Mouse (Mus musculus) adrenal gland, adult (tissue): ENCODE measurements at regions not wholly inside any gene's neighbourhood (a gene's known extent, or its start where the extent isn't known, plus 50 kb on each side); places are given as distances from the start of the nearest gene placed in this dataset.
A peak's percentile ranks its signal among the peaks of the same experiment; 100 is the strongest.

ENCODE experiments used
- DNase-seq, 2 experiments: peaks; one replicate each; pipeline ENCODE4 v3.0.0; 2022 to 2023; ENCODE audit warnings: low spot score in 1 of 2; ENCODE audit not compliant: inconsistent age in 2 of 2

DNA sequence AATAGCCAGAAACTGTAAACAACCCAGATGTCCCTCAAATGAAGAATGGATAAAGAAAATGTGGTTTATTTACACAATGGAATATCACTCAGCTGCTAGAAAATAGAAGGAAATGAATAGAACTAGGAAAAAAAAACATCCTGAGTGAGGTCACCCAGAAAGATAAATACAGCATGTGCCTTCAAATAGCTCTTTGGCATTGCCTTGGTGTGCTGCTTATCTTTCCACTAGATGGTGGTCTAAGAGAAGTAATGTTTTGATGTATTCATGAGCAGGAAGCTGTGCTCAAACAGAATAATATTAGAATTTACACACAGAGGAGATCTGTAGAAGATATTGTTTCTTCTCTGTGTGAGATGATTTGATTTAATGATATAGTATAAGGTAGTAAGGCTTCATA lies 78.8 kb downstream of the Zfp619 start:
- no peak for DNase-seq

DNA sequence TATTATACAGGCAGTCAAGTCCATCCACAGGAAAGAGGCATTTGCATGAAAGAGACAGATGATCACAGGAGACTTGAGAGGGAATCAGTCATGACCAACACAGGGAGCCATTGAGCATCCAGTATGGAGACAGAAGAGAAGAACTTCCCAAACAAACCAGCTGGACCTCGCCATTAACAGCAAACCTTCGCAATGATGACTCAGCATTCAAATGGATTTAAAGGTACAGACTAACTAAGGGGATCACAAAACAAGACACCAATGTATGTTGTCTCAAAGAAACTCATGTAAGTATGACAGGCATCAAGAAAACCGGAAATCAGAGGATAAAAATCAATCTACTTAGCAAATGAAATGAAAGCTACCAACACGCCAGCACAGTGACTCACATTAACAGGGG lies 96.2 kb downstream of the Zfp619 start:
- DNase-seq = no peak

DNA sequence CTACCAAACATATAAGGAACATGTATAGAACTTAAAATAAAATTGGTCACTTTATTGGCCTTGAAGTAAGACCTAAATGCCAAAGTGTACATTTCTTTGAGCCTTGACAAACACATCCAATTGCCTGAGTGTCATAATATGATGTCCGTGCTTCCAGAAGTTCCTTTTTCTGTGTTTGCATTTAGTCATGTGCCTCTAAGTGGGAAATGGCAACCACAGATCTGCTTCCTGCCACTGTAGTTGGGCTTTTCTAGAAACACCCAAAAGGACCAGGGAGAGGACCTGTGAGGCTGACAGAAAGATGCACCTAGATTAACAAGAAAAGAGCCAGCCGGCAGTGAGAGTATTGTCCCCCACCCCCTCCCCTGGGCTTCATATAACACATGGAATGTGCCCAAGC lies 97.5 kb downstream of the Zfp619 start:
- DNase-seq = no peak

DNA sequence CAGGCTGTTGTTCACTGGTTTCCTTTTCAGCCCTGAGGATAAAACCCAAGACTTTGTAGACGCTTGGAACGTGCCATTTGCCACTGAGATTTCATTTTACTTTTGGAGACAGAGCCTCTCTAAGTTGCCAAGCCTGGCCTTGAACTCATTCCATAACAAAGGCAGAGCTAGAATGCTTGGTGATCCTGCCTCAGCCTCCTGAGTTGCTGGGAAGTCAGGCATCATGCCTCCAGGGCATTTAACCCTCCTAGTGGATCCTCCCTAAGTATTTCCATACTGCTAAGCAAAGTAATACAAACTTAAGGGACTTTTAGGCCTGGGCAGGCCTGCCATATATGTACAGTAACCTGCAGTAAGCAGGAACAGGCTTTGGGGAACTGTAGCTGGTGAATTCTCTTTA lies 104.2 kb downstream of the Zfp619 start:
- no peak for DNase-seq

DNA sequence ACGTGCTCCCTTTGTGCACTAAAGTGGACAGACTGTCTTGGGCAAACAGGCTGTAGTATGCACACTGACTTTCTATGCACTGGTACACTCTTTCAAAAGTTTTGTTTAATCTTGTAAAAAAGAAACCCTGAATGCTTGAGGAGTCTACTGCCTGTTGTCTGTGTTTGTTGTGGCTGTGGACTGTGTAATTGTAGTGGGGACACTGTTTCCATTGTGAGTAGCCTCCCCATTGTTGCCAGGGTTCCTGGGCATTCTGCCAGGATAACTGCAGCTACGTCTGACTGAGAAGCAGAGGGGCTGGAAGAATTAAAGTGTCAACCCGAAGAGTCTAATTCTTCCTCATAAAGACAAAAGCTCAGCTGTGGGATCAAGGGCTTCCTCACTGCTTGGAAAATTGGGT lies 115.3 kb downstream of the Zfp619 start:
- no peak for DNase-seq

DNA sequence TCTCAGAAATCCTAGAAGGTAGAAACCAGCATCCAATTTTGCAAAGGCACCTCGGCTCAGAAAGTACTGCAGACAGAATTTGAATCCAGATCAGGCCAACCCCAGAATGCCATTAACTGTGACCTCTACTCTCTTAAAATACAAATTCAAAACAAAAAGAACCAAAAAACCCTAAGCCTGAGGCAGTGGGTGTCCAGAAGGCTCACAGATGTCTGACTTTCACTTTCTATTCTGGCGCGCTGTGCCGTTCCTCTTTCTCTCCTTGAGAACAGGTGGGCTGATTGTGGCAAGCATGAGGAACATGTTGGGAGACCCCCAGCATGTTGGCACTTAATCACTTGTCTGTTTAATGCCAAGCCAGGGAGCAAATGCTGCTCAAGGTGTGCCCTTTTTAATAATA lies 124.8 kb downstream of the Zfp619 start:
- no peak for DNase-seq

DNA sequence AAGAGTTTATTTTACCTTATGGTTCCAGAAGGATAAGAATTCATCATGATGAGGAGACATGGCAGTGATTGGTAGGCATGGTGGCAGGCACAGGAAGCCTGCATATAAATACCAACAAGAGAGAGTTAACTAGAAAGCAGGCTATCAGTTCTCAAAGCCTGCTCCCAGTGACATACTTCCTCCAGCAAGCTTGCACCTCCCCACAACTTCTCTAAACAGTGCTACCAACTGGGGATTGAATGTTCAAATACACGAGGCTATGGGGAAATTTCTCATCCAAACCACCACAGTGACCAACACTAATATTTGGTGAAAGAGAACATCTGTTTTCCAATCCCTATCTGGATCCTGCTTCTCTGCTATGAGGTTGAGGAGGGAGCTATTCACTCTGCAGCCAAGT lies 125.8 kb downstream of the Zfp619 start:
- DNase-seq = no peak

DNA sequence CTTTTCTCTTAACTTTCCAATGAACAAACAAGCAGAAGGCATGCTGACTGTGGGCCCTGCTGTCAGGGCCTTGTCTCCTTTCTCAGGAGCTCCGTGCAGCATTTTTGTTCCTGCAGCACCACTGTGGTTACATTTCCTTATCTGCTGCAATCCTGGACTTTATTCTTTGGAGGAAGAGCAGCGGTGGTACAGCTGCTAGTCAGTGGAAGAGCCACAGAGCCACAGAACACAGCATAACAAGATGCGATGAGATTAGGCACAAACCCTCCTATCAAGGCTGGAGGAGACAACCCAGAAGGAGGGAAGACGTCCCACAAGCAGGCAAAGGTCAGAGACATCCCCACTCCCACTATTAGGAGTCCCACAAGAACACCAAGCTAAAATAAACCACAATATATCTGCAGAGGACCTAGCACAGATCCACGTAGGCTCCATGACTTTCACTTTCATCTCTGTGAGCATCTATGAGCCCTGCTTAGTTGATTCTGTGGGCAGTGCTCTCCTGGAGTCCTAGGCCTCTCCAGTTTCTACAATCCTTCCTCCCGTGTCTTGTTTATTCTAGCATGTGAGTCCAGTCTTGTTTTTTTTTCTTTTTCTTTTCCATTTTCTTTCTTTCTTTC lies 133.0 kb downstream of the Zfp619 start:
- DNase-seq = no peak

DNA sequence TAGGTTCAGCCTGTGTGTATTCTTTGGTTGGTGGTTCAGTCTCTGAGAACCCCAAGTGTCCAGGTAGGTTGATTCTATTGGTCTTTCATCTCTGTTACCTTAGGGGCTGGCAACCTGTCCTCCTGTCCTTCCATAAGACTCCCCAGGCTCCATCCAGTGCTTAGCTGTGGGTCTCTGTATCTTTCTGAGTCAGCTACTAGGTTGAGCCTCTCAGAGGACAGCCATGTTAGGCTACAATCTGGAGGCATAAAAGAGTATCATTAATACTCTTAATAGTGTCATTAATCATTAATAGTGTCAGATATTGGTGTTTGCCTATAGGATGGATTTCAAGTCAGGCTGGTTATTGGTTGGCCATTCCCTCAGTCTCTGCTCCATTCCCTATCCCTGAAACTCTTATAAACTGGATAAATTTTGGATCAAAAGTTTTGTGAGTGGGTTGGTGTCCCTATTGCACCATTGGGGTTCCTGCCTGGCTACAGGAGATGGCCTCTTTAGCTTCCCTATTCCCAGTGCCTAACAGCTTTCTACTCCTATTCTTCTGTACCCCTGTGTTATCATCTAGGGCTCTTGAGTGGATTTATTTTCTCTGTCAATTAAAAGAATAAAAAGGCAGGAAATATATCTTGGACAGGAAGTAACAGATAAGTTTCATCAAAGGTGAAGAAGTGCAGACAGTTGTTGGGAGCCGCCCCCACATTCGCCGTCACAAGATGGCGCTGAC lies 137.2 kb downstream of the Zfp619 start:
- DNase-seq = no peak

DNA sequence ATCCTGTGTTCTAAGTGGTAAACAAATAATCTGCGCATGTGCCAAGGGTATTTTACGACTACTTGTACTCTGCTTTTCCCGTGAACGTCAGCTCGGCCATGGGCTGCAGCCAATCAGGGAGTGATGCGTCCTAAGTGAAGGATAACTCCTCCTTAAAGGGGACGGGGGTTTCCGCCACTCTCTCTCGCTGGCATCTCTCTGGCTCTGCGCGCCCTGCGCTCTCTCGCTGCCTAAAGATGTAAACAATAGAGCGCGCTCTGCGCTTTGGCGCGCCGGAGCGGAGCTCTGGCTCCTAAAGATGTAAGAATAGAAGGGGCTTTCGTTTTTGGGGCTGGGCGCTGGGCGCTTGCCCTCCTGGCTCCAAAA lies 137.7 kb downstream of the Zfp619 start:
- peak; percentile 51 to 67 for DNase-seq

DNA sequence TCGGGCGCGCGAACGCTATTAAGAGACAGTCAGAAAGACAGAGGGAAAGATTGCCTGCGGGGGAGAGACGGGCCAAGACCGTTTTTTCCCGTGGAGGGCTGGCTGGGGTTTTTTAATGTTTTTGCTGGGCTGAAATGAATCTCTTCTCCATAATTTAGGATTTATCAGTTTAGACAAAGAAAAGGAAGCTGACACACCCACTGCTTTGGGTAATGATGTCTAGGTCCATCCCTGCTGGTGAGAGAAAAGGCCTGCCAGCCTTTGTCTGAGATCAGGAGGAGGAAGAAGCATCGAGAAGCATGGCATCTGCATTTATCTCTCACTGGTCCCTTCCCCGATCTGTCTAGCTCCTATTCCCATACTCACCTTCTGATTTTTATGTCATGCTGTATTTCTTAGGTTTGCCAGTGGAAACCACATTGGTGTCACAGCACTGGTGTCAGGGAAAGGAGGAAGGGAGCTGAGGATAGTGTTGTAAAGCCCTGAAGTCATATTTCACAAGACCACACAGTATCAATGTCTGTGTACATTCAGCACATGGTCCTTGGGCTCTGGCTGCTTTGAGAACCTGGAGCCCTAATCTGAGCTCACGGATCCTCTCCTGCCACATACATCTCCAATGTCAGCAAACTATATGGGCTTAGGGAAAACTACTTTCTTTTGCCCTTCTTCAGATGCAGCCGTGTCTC lies 138.3 kb downstream of the Zfp619 start:
- no peak for DNase-seq

DNA sequence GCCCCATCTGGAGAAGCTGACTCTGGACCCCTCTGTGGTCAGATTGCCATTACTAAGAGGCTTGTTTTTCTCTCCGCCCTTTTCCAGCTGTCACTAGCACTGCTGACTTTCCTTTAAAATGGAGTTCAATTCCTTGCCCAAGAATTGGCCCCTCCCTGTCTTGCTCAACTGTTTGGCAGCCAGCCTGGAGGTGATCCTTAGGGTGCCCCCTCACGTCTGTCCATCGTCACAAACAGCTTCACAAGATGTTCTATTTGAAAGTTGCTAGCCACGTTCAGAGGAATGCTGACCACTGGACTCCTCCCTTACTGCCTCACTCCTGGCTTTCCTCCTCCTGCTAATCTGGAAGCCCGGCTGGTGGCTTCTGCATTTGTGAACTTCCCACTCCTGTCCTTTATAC lies 142.0 kb downstream of the Zfp619 start:
- peak in 1 of 2 experiments; percentile 24 for DNase-seq

DNA sequence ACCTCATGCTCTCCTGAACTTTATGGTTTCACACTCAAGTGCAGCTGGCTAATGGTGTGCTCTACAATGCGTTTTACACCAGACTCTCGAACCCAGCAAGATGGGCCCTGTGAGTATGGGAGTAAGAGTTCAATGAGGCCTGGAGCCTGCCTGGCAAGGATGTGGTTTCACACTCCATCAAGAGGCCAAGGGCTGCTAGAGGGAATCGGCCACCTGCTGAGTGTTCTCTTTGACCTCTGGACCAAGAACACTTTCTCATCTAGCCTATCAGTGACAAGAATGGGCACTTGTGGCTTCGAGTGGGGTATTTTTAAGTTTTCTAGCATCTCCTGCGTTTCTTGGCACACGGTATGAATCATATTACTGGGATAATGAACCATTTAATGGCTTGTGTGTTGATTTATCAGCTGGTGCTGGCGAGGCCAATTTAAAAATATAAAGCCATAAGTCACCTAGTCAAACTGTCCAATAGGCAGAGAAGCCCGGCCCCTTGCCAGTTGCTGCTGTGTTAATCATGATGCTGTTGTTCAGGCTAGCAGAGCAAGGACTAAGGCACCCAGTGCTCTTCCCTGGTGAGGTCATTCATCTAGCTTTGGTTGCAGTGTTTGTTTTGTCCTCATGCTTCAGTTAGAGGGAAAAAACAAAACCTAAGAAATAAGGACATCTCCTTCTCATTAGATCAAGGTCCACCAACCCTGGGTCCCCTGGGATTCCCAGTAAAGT lies 157.7 kb downstream of the Zfp619 start:
- no peak for DNase-seq

DNA sequence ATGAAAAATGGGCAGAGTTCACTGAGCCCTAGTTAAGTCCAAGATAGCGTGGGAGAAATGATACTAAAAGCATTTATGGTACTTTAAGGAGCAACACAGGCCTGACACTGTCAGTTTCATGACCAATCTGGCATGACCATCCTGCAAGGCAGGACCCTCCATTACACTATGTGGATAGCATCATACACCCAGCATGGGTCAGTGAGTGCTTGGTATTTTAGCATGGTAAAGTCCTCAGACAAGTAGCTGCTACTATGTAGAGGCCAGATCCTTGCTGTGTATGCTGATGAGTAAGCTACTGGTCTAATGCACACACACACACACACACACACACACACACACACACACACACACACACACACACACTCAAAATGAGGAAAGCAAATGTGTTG lies 158.3 kb downstream of the Zfp619 start:
- no peak for DNase-seq

DNA sequence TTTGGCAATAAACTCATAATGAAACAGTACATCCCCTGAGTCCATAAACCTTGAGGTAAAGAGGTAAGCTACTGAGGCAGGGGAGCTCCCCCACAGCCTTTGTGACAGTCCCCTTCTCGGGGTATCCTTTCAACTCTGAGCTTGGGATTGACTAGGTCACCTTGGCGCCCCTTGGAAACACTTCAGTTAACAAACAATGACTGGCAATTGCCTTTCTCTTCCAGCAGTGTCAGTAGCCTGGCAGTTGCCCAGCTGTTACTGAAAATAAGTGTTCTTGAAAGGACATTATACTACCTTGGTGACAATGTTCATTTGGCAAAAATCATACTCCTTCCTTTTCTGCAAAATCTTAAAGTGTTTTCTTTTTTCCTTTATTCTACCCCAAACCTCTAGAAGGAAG lies 162.8 kb downstream of the Zfp619 start:
- DNase-seq = no peak

DNA sequence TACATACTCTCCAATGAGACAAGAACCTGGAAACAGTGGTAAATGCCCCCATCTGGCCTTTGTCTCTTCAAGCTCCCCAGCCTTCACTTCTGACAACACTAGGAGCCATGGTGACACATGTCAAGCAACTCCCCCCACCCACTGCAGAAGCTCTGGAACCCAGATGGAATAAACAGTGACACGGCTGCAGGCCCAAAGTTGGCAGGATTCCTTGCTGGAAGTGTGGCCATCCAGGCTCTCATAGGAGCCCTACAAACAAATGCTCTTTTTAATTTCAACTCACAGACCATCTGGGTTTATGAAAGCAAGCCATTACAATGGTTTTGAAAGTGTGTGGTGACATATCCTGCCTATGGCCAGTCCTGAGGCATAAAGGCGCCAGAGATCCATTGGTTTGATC lies 179.0 kb downstream of the Zfp619 start:
- DNase-seq = no peak

DNA sequence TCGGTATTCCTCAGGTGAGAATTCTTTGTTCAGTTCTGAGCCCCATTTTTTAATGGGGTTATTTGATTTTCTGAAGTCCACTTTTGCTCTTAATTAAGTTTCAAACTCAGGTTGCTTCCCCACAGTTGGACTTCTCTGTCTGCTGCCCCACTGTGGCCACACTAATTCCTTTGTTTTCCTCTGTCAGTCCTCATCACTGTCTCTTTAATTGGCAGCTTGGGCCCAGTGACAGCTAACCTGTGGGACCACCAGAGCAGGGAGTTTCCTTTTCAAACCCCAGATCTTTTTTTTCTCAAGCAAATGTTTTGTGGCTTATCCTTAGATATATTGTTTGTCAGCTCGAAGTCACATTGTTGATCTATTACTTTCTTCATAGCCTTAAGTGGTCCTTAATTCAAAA lies 183.9 kb downstream of the Zfp619 start:
- DNase-seq = no peak

DNA sequence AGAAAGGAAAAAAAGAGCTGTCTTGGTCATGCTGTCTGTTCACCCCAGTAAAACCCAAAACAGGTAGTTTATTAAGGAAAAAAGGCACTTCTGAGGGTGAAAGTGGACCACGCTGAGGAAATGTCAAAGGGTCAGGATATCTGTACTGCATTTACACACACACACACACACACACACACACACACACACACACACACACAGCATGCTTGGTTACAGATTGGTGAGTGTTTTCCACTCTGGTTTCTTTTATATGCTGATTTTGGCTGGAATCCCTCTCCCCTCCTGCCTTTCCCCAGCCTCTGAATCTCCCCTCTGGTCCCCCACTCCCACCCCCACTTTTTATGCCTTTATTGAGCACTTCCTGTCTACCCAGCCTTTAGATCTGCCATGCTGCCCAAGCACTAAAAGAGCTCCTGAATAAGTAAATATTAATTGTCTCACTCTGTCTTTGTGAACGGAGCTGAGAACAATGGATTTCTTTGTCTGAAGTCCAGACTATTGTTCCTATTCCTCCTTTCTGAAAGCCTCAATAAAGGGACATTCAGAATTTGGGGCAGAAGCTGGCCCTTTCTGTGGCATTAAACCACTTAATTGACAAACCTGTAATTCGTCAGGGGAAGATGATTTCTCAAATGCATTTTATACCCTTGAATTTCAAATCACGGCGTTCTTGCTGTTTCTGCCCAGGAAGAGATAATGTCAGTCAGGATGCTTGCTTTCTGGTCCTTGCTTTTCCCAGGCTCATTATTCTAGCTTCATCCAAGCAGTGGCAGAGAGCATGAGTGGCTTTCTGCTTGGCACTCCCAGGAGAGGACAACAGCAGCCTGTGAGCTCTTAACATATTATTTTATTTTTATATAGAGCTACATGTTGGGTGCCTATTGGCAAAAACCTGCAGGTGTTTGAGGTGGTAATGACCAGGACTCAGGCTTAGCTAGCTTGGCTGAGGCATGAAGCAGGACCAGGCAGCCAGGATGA lies 187.8 kb downstream of the Zfp619 start:
- DNase-seq = no peak

DNA sequence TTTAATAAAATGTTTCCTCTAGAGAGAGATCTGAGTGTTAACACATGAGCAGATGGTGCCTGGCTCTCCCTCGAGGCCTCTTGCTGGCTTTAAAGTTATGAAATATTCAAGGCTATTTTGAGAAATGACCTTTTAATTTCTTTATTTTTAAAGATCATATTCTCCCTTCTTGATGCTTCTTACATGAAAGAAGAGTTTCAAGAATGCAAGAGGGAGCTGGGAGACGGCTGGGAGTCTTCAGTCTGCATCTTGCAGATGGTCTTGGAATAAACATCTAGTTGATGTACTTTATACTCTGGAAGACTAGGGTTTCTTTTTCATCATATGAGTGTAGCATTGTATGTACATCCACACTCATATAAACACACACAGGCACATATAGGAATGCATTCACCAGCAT lies 189.0 kb downstream of the Zfp619 start:
- no peak for DNase-seq

DNA sequence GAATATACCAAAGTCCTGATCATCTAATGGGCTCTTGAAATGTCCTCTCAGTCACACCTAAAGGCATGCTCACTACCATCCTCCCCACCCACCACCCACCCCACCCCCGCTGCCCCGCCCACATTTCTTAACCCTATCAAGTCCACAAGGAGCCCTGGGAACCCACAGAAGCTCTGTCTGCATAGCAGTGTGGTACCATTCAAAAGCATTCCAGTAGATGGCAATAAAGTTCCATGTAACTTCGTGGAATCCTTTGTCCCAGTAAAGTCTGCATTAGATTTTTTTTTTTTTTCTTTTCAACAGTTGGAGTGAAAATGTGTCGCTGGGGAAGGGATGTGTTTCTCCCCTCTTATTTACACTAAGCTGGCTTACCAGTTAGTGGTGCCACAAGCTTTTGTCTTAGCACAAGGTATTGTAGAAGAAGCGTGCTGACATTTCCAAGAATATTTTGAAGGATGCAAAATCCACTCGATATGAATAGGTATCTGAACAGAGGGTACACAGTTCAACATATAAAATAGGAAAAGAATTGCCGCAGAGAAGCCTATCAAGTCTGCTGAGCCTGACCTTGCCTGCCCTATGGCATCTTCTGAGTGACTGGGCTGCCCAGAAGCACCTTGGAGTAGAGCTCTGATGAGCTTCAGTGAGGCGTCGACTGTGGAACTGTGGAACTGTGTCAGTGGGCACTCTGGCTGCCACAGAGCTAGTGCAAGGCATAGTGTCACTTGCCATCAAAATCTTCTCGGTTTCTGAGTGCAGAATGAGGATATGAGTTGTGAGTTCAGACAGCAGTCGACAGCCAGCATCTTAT lies 199.0 kb downstream of the Zfp619 start:
- DNase-seq = peak in 1 of 2 experiments; percentile 65
